9 mouse cellular contexts compared by ENCODE assay signal in genomic region chrX:84932715-84933473, GRCm38 (mm10).
A peak's percentile ranks its signal among the peaks of the same experiment; 100 is the strongest.
DNase-seq lines count a peak whose midpoint lies in the region; ATAC-seq lines count a peak whose summit lies in the region.
"Had no signal": no experiment of that assay in that cellular context is flagged by ENCODE, and none has a peak within 500 bp of the region (broad histone marks: within the 10 kb centered on the region; RNA-seq: fewer than 3 reads in every experiment).

No protein-coding gene starts in this region.

- H3K4me1 ChIP-seq in intestine, embryonic 15.5 days (replicated peaks): no peaks in the 10 kb centered on the region
- no peaks in the 10 kb centered on the region for H3K4me1 ChIP-seq in kidney, embryonic 15.5 days

- no peaks in the 10 kb centered on the region for H3K9me3 ChIP-seq in intestine, embryonic 15.5 days
- H3K9me3 ChIP-seq in kidney, embryonic 15.5 days (replicated peaks): no peaks in the 10 kb centered on the region

- H3K27me3 ChIP-seq in intestine, embryonic 15.5 days (replicated peaks): no peaks in the 10 kb centered on the region
- H3K27me3 ChIP-seq in kidney, embryonic 15.5 days: 0 out of 2 replicates have a peak, but pooled peaks cover 2% of the 10 kb centered on the region

- H3K9ac ChIP-seq in intestine, embryonic 15.5 days: no peak overlapping the region
- H3K9ac ChIP-seq in kidney, embryonic 15.5 days: no peak overlapping the region
- H3K9ac ChIP-seq: liver, embryonic 14.5 days had no signal

- WGBS in intestine, embryonic 15.5 days: 83% methylated on average over 10 of the region's 10 CpGs
- 81% methylated on average over 10 of the region's 10 CpGs for WGBS in kidney, embryonic 15.5 days

- H3K27ac ChIP-seq in intestine, embryonic 15.5 days: no peak overlapping the region
- no peak overlapping the region for H3K27ac ChIP-seq in kidney, embryonic 15.5 days
- H3K27ac ChIP-seq: liver, embryonic 14.5 days had no signal

- no peaks in the 10 kb centered on the region for H3K36me3 ChIP-seq in intestine, embryonic 15.5 days
- H3K36me3 ChIP-seq in kidney, embryonic 15.5 days: no peaks in the 10 kb centered on the region

- ATAC-seq in intestine, embryonic 15.5 days: no peak
- no peak for ATAC-seq in kidney, embryonic 15.5 days (replicated peaks; ENCODE audit: low FRiP score)

- no peak overlapping the region for H3K4me2 ChIP-seq in intestine, embryonic 15.5 days (replicated peaks)
- H3K4me2 ChIP-seq in kidney, embryonic 15.5 days: no peak overlapping the region

- DNase-seq in heart, postnatal 4 days: peak; percentile 13
- no peak for DNase-seq in heart, adult 9 months (ENCODE audit: low spot score in 2 of 2)
- DNase-seq in cerebellum, adult 18-20 months: peak; percentile 57 to 69
- DNase-seq in layer of hippocampus, adult 11-12 months (ENCODE audit: low spot score): peak; percentile 29
- DNase-seq in lung, postnatal 36 days: peak; percentile 7
- no peak for DNase-seq in kidney, adult 8-10 months

- no peak overlapping the region for H3K4me3 ChIP-seq in intestine, embryonic 15.5 days (replicated peaks)
- no peak overlapping the region for H3K4me3 ChIP-seq in kidney, embryonic 15.5 days (replicated peaks)

Comparison
In these comparisons a context has a peak if more than half of its experiments do, and no peak if none do; other contexts are left out.
1. DNase-seq: peak in heart, postnatal 4 days (single experiment), cerebellum, adult 18-20 months (2 of 2), layer of hippocampus, adult 11-12 months (single experiment) and lung, postnatal 36 days (single experiment); none in heart, adult 9 months (0 of 2) and kidney, adult 8-10 months (0 of 2).